Mouse (Mus musculus): ENCODE data around the gene Slc52a3.

GRCm38 (mm10) chr2:152022022-152022421 lies 25.7 kb downstream of the Slc52a3 start:
- TF ChIP-seq CTCF (IDR thresholded peaks at IDR 0.05; ENCODE audit: control insufficient read depth, insufficient read depth, insufficient read length): no peak
- TF ChIP-seq MAX (IDR thresholded peaks at IDR 0.05): no peak
- TF ChIP-seq USF1 (IDR thresholded peaks at IDR 0.05; ENCODE audit: low read depth): no peak
- TF ChIP-seq CEBPB (IDR thresholded peaks at IDR 0.05; ENCODE audit: low read depth): no peak
